Mouse (Mus musculus) thymus, adult 2 months (tissue): Measurements from ENCODE around the gene Rgs3.

Experiments
- CTCF ChIP-seq: fragments of 200-500 bp; IDR thresholded peaks from 2 replicates; pipeline ENCODE4 v1.5.1; 2012; ENCODE audit warnings: mild to moderate bottlenecking, control low read depth, low read length, moderate library complexity, borderline replicate concordance; ENCODE audit not compliant: control insufficient read depth, poor library complexity, insufficient read depth; ENCODE audit errors: extremely low read depth
- POLR2A ChIP-seq: fragments of 200-500 bp; IDR thresholded peaks from 2 replicates; pipeline ENCODE4 v1.6.1; 2012; ENCODE audit warnings: mild to moderate bottlenecking, low read length, control low read depth, moderate library complexity; ENCODE audit not compliant: control insufficient read depth, poor library complexity, insufficient read depth; ENCODE audit errors: extremely low read depth

DNA sequence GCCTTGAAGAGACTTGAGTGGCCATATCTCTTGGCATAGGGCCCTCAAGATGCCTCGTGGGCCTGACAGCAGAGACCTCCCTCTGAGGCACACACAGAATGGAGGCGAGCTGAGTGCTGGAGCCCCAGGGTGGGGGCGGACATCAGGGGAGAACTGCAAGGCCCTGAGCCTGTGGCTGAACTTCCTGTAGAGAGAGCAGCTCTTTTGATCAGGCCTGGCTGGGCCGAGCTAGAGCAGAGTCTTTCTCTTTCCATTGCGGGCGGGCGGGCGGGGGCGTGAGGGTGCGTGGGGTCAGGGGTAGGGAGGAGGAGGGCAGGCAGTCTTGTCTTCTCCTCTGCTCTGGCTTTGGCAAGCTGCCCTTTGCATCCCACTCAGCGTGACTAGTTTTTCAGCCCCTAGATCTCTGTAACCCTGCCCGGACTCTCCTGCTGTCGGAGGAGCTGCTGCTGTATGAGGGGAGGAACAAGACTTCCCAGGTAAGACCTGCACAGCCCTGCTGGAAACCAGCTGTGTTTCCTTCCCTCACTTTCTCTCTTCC, 74.5 kb downstream of the Rgs3 start:
- TF ChIP-seq CTCF (no peak), POLR2A (no peak)
